Mouse (Mus musculus) liver, embryonic 14.5 days (tissue): ENCODE results near the gene Hist1h2af.
"Not testable (repeated sequence)": the region's sequence is repeated elsewhere in the genome, so short reads cannot be mapped to it uniquely, and the experiment has no call there.

ENCODE experiments used
- CTCF ChIP-seq: IDR thresholded peaks from 2 replicates; pipeline ENCODE4 v1.5.1; 2016; ENCODE audit warnings: antibody characterized with exemption, low read depth, control low read depth
- EP300 ChIP-seq: IDR thresholded peaks from 2 replicates; pipeline ENCODE4 v1.6.1; 2016; ENCODE audit warnings: antibody characterized with exemption, low read depth

GRCm38 (mm10) chr13:23533560-23534367 lies at the start of gene Hist1h2af:
- not testable (repeated sequence) for TF ChIP-seq EP300
- TF ChIP-seq CTCF: peak; percentile 25
